Mouse (Mus musculus) embryonic facial prominence, embryonic 14.5 days (tissue): Measurements from ENCODE around the gene Fcrla. TPM values are rescaled to one million over a fixed set of nuclear protein-coding genes. Genes with fewer than 3 reads are reported as not detected.

Experiments
- ATAC-seq: fragments of 200-750 bp; cut with Nextera tagmentation; 2 replicates; pipeline ENCODE4 v1.8.0; 2017; ENCODE audit warnings: low read depth, moderate number of reproducible peaks, moderate TSS enrichment
- DNase-seq: peaks from one replicate; pipeline ENCODE4 v3.0.0-alpha.2; 2015; ENCODE audit warnings: low spot score
- H3K27ac ChIP-seq: fragments of 300-500 bp; sonication (generic); replicated peaks from 2 replicates; pipeline ENCODE4 v1.5.1; 2014; ENCODE audit warnings: low read depth, mild to moderate bottlenecking, low read length, moderate library complexity
- H3K27me3 ChIP-seq: fragments of 300-500 bp; sonication (generic); replicated peaks from 2 replicates; pipeline ENCODE4 v1.6.1; 2014; ENCODE audit warnings: low read length; ENCODE audit not compliant: control insufficient read depth, insufficient read depth
- H3K36me3 ChIP-seq: fragments of 300-500 bp; sonication (generic); 2 replicates; pipeline ENCODE4 v1.6.1; 2014; ENCODE audit warnings: low read length, mixed read lengths; ENCODE audit not compliant: control insufficient read depth, insufficient read depth
- H3K4me1 ChIP-seq: fragments of 300-500 bp; sonication (generic); 2 replicates; pipeline ENCODE4 v1.6.1; 2014; ENCODE audit warnings: antibody characterized with exemption, low read length; ENCODE audit not compliant: control insufficient read depth, insufficient read depth
- H3K4me2 ChIP-seq: fragments of 300-500 bp; sonication (generic); 2 replicates; pipeline ENCODE4 v1.6.1; 2014; ENCODE audit warnings: low read depth, mild to moderate bottlenecking, low read length, moderate library complexity, mixed read lengths
- H3K4me3 ChIP-seq: fragments of 300-500 bp; sonication (generic); 2 replicates; pipeline ENCODE4 v1.5.1; 2014; ENCODE audit warnings: low read depth, mild to moderate bottlenecking, low read length
- H3K9ac ChIP-seq: fragments of 300-500 bp; sonication (generic); 2 replicates; pipeline ENCODE4 v1.6.1; 2014; ENCODE audit warnings: low read depth, mild to moderate bottlenecking, low read length, moderate library complexity, mixed read lengths
- H3K9me3 ChIP-seq: fragments of 300-500 bp; sonication (generic); 2 replicates; pipeline ENCODE4 v1.6.1; 2016; ENCODE audit warnings: low read length; ENCODE audit not compliant: control insufficient read depth
- WGBS: fragments of 180-500 bp; shearing (Covaris S2); extraction: QIAGEN DNeasy Blood & Tissue Kit; methylation state at CpG from one replicate; pipeline ENCODE4 v1.1.7; 2014; 5-methylcytosine and 5-hydroxymethylcytosine counted together
- polyA plus RNA-seq: library from polyadenylated mRNA; unstranded; fragments of >200 nt; fragmentation: Nextera tagmentation; extraction: Ambion mirVana; gene quantifications from 2 replicates; pipeline ENCODE4 v1.2.1, GENCODE M21; 2014

The Fcrla gene
- polyA plus RNA-seq, 1 experiment from 2014 or later = not detected

DNA sequence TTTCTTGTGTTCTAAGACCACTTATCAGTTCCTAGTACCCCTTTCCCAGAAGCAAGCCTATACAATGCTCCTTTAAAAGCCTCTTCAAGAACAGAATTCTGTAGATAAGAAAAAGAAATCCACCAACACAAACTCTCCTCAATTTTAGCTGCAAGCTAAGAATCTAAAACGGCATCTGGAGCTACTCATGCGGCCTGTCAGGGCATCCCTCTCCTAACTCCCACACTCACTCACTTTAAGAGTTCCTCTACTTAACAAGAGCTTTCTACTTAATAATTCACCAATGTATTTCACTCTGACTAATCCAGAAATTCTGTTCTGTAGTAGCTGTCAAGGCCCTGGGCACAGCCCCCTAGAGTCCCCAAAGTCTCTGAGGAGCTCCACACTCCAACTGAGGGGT, 35.7 kb downstream of the Fcrla start:
- H3K27me3 ChIP-seq = no peaks in the 10 kb centered on the region
- DNase-seq (no peak), ATAC-seq (no peak)
- H3K9me3 ChIP-seq = no peaks in the 10 kb centered on the region
- H3K36me3 ChIP-seq = no peaks in the 10 kb centered on the region
- no peak overlapping the region for H3K4me3 ChIP-seq
- H3K27ac ChIP-seq = no peak overlapping the region
- WGBS = 51% methylated on average over 2 of the region's 2 CpGs
- no peaks in the 10 kb centered on the region for H3K4me1 ChIP-seq
- no peak overlapping the region for H3K9ac ChIP-seq
- H3K4me2 ChIP-seq = no peak overlapping the region

DNA sequence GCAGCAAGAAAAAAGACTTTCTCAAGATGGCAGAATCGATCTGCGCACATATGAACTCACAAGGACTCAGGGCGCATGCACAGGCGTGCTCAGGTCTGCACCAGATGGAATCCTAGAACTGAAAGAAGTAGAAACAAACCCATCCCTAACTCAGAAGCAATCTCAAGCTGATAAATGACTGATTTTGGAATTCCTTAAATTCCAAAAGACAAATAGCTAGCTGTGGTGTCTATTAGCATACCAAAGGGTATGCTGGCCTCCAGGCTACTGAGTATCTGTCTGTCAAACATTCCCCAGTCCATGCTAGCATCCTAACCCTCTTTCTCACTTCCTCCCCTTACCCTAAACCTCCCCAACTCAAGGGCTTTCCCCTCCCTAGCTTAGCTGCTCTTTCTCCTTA, 38.1 kb downstream of the Fcrla start:
- Histone ChIP-seq H3K27ac (no peak overlapping the region), H3K27me3 (no peaks in the 10 kb centered on the region), H3K36me3 (no peaks in the 10 kb centered on the region), H3K9me3 (no peaks in the 10 kb centered on the region), H3K4me3 (no peak overlapping the region), H3K4me2 (no peak overlapping the region), H3K9ac (no peak overlapping the region), H3K4me1 (peaks cover 2% of the 10 kb centered on the region; the same call in 1 of the 2 replicates)
- whole genome bisulfite sequencing = 57% methylated on average over 4 of the region's 4 CpGs
- DNase-seq = no peak
- ATAC-seq = no peak

DNA sequence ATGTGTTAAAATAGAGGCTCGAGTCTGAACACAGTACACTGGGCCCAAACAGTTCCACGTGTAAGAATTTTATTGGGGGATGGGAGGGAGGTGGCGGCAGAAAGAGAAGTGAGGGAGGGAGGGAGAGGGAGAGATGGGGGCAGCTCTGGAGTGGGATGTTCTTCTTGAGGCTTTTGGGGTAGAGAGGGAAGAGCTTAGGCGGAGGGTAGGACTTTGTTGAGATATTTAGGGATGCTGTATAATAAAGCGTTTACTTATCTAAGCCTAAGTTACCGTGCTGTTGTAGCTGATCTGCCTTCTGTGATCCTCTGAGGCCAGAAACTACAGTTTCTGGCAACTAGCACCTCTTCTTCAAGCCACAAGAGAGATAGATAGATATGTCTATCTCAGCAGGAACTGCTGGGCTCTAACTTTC, 41.3 kb downstream of the Fcrla start:
- Histone ChIP-seq H3K9me3 (no peaks in the 10 kb centered on the region), H3K27me3 (no peaks in the 10 kb centered on the region), H3K4me3 (no peak overlapping the region), H3K36me3 (peaks cover 5% of the 10 kb centered on the region; the same call in 1 of the 2 replicates), H3K27ac (no peak overlapping the region), H3K4me1 (peaks cover 5% of the 10 kb centered on the region; the same call in 1 of the 2 replicates), H3K4me2 (no peak overlapping the region), H3K9ac (no peak overlapping the region)
- DNase-seq (no peak), ATAC-seq (no peak)
- WGBS = 48% methylated on average over 6 of the region's 6 CpGs

DNA sequence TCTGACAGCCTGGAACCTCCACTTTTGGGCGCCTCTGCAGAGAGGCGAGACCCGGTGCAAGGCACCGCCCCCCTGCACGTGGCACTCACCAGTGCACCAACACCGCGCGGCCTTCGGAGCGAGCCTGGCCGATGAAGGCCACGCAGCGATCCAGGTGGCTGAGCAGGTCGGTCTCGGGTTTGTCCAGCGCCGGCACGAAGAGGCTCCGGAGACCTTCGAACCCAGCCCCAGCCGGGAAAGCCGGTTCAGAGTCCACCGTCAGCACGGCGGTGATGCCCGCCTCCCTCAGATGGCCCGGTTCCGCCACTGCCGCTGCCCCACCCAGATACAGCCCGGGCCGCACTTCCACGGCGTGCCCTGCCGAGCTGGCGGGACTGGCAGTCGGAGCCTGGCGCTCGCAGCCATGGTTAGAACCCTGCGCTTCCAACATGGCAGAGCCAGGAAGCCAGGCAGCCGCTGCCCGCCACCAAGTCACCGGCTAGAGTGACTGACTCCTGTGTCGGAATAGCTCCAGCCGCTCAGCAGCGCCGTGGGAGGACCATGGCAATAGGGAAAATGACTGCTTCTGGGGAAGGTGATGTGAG, 42.3 kb downstream of the Fcrla start, which contains the start of the genes Gm26620 and Dusp12:
TSS of gene Gm26620 (plus strand) at position 88 of the 584 bp plus-strand sequence.
TSS of gene Dusp12 (minus strand) at position 563 of the 584 bp plus-strand sequence.
- H3K4me1 ChIP-seq = peaks cover 5% of the 10 kb centered on the region; the same call in 1 of the 2 replicates
- peak within 1 kb of the TSS; percentile 71 for H3K27ac ChIP-seq
- WGBS = 0% methylated on average over 36 of the region's 46 CpGs
- ATAC-seq (peak; percentile 97), DNase-seq (peak; percentile 97)
- H3K27me3 ChIP-seq = no peaks in the 10 kb centered on the region
- peaks cover 15% of the 10 kb centered on the region for H3K36me3 ChIP-seq
- peak within 1 kb of the TSS; percentile 70 for H3K4me3 ChIP-seq
- H3K9ac ChIP-seq = peak within 1 kb of the TSS; percentile 82
- H3K4me2 ChIP-seq = peak within 1 kb of the TSS; percentile 65
- H3K9me3 ChIP-seq = no peaks in the 10 kb centered on the region

DNA sequence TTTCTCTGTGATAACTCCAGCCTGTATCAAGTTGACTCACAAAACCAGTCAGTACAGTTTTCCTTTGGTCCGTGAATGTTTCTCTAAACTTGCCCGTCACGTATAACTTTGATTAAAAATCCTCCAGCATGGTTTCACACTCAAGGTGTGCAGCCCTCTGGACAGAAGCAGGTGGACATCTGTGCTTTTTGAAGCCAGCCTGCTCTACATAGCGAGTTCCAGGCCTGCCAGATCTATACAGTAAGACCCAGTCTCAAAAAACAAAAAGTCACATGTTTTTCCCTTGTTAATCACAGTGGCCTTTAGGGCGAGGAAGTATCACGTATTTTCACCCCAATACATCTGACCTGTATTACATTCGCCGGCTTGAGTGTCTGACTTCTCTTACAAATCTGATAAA, 43.0 kb downstream of the Fcrla start:
- 16% methylated on average over 8 of the region's 8 CpGs for WGBS
- no peak for ATAC-seq

DNA sequence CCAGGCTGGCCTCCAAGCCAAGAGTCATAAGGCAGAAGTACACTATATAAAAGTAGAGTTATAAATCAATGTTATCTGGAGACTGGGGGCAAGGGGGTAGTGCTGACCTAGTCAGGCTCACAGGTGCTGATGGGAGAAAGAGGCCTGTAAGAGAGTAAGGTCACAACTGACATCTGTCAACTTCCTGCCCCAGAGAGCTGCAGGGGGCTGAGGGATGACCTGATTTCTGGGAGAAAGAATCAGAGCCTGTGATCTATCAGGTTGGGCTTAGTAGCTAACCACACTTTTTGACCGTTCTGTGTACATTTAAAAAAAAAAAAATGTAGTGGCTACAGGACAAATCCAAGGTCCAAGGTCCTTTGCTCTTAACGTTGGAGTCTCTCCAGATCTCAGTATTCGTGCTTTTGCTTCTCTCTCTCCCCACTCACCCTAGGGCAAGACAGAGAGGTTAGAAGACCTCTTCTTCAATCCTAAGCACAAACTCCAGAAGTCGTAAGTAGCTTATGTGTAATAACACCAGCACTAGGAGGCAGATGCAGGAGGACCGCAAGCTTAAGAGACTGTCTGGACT, 44.4 kb downstream of the Fcrla start:
- WGBS = 83% methylated on average over 5 of the region's 5 CpGs

More for the DNA sequence above, 43.0 kb downstream of the Fcrla start:
- no peaks in the 10 kb centered on the region for H3K9me3 ChIP-seq
- peaks cover 5% of the 10 kb centered on the region; the same call in 1 of the 2 replicates for H3K4me1 ChIP-seq
- peak overlapping the region; percentile 70 for H3K4me3 ChIP-seq
- no peak overlapping the region for H3K27ac ChIP-seq
- no peaks in the 10 kb centered on the region for H3K27me3 ChIP-seq
- peak overlapping the region; percentile 65 for H3K4me2 ChIP-seq
- DNase-seq = no peak
- H3K9ac ChIP-seq = peak overlapping the region; percentile 82
- H3K36me3 ChIP-seq = peaks cover 22% of the 10 kb centered on the region

DNA sequence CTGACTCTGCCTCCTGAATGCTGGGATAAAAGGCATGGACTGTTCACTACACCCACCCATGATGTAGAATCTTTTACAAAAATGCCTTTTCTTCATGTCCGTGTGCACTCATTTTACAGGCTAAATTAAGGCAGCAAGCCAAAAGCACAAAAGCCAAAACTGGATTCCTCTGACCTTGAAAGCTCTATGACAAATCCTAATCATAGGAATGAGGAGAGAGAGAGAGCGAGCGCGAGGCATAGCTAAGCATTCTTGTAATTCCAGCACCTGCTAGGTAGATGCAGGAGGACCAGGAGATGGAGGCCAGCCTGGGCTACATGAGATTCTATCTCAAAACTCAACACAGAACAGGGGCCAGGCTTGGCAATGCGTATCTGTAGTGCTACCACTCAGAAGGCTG, 50.5 kb downstream of the Fcrla start:
- WGBS = 88% methylated on average over 5 of the region's 5 CpGs
- H3K4me1 ChIP-seq = no peaks in the 10 kb centered on the region
- H3K9me3 ChIP-seq = no peaks in the 10 kb centered on the region
- H3K27ac ChIP-seq = no peak overlapping the region
- DNase-seq (no peak), ATAC-seq (no peak)
- no peak overlapping the region for H3K4me3 ChIP-seq
- no peaks in the 10 kb centered on the region for H3K27me3 ChIP-seq
- no peak overlapping the region for H3K9ac ChIP-seq
- H3K4me2 ChIP-seq = no peak overlapping the region
- peaks cover 76% of the 10 kb centered on the region for H3K36me3 ChIP-seq

More for the DNA sequence above, 44.4 kb downstream of the Fcrla start:
- Histone ChIP-seq H3K9ac (no peak overlapping the region), H3K4me3 (no peak overlapping the region), H3K27me3 (no peaks in the 10 kb centered on the region), H3K4me1 (peaks cover 5% of the 10 kb centered on the region; the same call in 1 of the 2 replicates), H3K27ac (no peak overlapping the region), H3K9me3 (no peaks in the 10 kb centered on the region), H3K36me3 (peaks cover 32% of the 10 kb centered on the region), H3K4me2 (no peak overlapping the region)
- DNase-seq (no peak), ATAC-seq (no peak)

DNA sequence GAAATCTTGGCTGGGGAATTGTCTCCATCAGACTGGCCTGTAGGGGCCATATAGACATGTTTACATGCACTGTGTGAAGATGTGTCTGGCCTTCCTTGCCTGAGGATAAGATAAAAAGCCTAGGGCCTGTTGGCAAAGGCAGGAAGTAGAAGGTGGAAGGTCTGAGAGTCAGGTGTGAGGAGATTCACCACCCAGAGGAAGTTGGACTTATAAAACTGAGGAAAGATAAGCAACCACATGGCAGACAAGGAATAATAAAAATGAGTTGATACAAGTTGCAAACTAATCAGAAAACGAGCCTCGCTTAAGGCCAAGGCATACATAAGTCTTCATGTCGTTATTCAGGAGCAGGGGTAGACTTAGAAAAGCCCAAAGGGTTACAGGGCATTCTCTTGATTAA, 51.7 kb downstream of the Fcrla start:
- Histone ChIP-seq H3K9ac (no peak overlapping the region), H3K27ac (no peak overlapping the region), H3K27me3 (no peaks in the 10 kb centered on the region), H3K4me3 (no peak overlapping the region), H3K4me2 (no peak overlapping the region), H3K4me1 (no peaks in the 10 kb centered on the region), H3K36me3 (peaks cover 74% of the 10 kb centered on the region), H3K9me3 (no peaks in the 10 kb centered on the region)
- no peak for DNase-seq
- no peak for ATAC-seq
- 89% methylated on average over 3 of the region's 3 CpGs for WGBS

DNA sequence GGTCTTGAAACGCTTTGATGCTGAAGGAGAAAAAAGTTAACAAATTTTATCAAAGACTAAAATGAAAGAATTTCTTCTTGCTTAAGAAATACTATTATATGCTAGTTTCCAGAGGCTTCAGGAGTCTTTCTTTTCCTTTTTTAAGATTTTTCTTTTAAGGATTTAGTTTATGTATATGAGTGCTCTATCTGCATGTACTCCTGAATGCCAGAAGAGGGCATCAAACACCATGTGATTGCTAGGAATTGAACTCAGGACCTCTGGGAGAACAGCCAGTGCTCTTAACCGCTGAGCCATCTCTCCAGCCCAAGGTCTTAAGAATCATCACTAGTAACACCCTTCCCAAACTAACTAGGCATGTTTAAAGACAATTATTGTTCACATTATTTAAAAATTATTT, 55.4 kb downstream of the Fcrla start:
- Histone ChIP-seq H3K4me2 (no peak overlapping the region), H3K27me3 (no peaks in the 10 kb centered on the region), H3K4me1 (0 out of 2 replicates have a peak, but pooled peaks cover under 1% of the 10 kb centered on the region), H3K36me3 (peaks cover 45% of the 10 kb centered on the region), H3K9ac (no peak overlapping the region), H3K9me3 (no peaks in the 10 kb centered on the region), H3K4me3 (no peak overlapping the region), H3K27ac (no peak overlapping the region)
- WGBS = 96% methylated on average over 2 of the region's 2 CpGs
- ATAC-seq (no peak), DNase-seq (no peak)
